Mouse (Mus musculus) olfactory bulb, adult 2 months (tissue): ENCODE data around the gene Mrpl52. TPM values are rescaled to one million over a fixed set of nuclear protein-coding genes. Genes with fewer than 3 reads are reported as not detected.

ENCODE experiments used
- H3K27ac ChIP-seq: fragments of 200-500 bp; 2 replicates; pipeline ENCODE4 v1.5.1; 2012; ENCODE audit warnings: low read depth, low read length; ENCODE audit not compliant: insufficient read depth
- H3K4me1 ChIP-seq: fragments of 200-500 bp; 2 replicates; pipeline ENCODE4 v1.6.1; 2012; ENCODE audit warnings: low read length; ENCODE audit not compliant: control insufficient read depth, insufficient read depth
- H3K4me3 ChIP-seq: fragments of 200-500 bp; 2 replicates; pipeline ENCODE4 v1.5.1; 2012; ENCODE audit warnings: mild to moderate bottlenecking, low read depth, low read length, moderate library complexity; ENCODE audit not compliant: insufficient read depth
- CTCF ChIP-seq: fragments of 200-500 bp; IDR thresholded peaks from 2 replicates; pipeline ENCODE4 v1.5.1; 2012; ENCODE audit warnings: low read depth, mild to moderate bottlenecking, low read length, moderate library complexity; ENCODE audit not compliant: insufficient read depth
- POLR2A ChIP-seq: fragments of 200-500 bp; IDR thresholded peaks from 2 replicates; pipeline ENCODE4 v1.6.1; 2012; ENCODE audit warnings: mild to moderate bottlenecking, low read depth, low read length, moderate library complexity; ENCODE audit not compliant: insufficient read depth
- WGBS: fragments of 180-500 bp; shearing (Covaris S2); methylation state at CpG from one replicate; pipeline ENCODE4 v1.1.7; 2018; 5-methylcytosine and 5-hydroxymethylcytosine counted together
- polyA plus RNA-seq: library from polyadenylated mRNA; stranded (reverse); fragments of >200 nt; gene quantifications from 2 replicates; pipeline ENCODE4 v1.2.4, GENCODE M21; 2012; ENCODE audit warnings: low replicate concordance; ENCODE audit not compliant: missing spikeins, insufficient read depth, insufficient read length

Gene Mrpl52
- polyA plus RNA-seq, 1 experiment: not detected

DNA sequence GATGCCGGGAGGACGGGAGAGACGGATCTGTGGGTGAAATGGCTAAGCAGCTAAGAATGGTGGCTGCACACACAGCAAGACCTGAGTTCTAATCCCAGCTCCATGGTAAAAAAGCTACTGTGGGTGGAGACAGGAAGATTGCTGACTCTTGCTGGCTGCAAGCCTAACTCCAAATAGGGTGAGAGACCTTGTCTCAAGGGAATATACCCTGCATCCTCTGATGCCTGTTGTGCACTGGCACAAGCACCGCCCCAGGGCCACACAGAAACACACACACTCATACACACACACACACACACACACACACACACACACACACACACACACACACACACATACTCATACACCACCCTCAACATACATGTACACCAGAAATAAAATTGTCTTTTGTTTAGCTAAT is 9.9 kb upstream of the Mrpl52 start:
- TF ChIP-seq POLR2A (no peak), CTCF (no peak)
- H3K27ac ChIP-seq: no peak overlapping the region
- peaks cover 8% of the 10 kb centered on the region; the same call in 1 of the 2 replicates for H3K4me1 ChIP-seq
- 84% methylated on average over 4 of the region's 4 CpGs for WGBS
- no peak overlapping the region for H3K4me3 ChIP-seq

DNA sequence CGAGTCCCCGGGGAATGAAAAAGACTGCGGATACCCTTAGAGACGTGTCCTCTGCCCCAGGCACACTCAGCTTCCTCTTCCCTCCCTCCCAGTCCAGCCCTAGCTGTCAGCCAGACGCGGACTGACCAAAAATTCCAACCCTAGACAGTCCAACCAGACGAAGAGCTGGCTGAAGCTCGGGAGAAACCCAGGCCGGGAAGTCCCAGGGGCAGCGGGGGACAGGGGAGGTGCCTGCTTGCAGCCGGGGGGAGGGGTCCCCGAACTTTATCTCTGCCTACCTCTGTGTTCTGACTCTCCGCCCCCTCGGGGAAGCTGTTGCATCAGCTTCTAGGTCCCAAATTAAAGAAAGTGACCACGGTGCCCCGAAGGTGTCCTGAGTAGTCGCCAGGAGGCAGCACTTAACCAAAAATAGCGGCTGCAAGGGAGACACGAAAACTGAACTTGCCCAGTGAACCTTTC is 9.1 kb upstream of the Mrpl52 start, which contains the start of gene Slc7a7:
Gene Slc7a7 (minus strand): TSS at position 158 of the 459 bp plus-strand sequence.
- no peak within 1 kb of the TSS for H3K4me3 ChIP-seq
- WGBS: 34% methylated on average over 19 of the region's 19 CpGs
- TF ChIP-seq CTCF (no peak), POLR2A (no peak)
- H3K4me1 ChIP-seq: peaks cover 8% of the 10 kb centered on the region; the same call in 1 of the 2 replicates
- H3K27ac ChIP-seq: no peak within 1 kb of the TSS

GRCm38 (mm10) chr14:54421014-54421413 is 5.7 kb upstream of the Mrpl52 start:
- Histone ChIP-seq H3K4me1 (0 out of 2 replicates have a peak, but pooled peaks cover 2% of the 10 kb centered on the region), H3K27ac (no peak overlapping the region), H3K4me3 (no peak overlapping the region)
- TF ChIP-seq CTCF: no peak
- no peak for TF ChIP-seq POLR2A
- 77% methylated on average over 2 of the region's 2 CpGs for WGBS

GRCm38 (mm10) chr14:54423406-54423805 is 3.3 kb upstream of the Mrpl52 start:
- WGBS: 60% methylated on average over 5 of the region's 5 CpGs

GRCm38 (mm10) chr14:54424634-54425033 is 2.1 kb upstream of the Mrpl52 start:
- no peak overlapping the region for H3K4me3 ChIP-seq
- H3K4me1 ChIP-seq: no peaks in the 10 kb centered on the region
- no peak for TF ChIP-seq POLR2A
- no peak for TF ChIP-seq CTCF
- WGBS: 93% methylated on average over 1 of the region's 1 CpGs
- H3K27ac ChIP-seq: no peak overlapping the region

More at GRCm38 (mm10) chr14:54423406-54423805, 3.3 kb upstream of the Mrpl52 start:
- Histone ChIP-seq H3K4me3 (no peak overlapping the region), H3K4me1 (no peaks in the 10 kb centered on the region), H3K27ac (no peak overlapping the region)
- TF ChIP-seq POLR2A (no peak), CTCF (no peak)

GRCm38 (mm10) chr14:54425540-54425939 is 1.2 kb upstream of the Mrpl52 start:
- TF ChIP-seq CTCF: no peak
- Histone ChIP-seq H3K27ac (no peak overlapping the region), H3K4me1 (peaks cover 2% of the 10 kb centered on the region), H3K4me3 (no peak overlapping the region)
- 33% methylated on average over 1 of the region's 1 CpGs for WGBS

DNA sequence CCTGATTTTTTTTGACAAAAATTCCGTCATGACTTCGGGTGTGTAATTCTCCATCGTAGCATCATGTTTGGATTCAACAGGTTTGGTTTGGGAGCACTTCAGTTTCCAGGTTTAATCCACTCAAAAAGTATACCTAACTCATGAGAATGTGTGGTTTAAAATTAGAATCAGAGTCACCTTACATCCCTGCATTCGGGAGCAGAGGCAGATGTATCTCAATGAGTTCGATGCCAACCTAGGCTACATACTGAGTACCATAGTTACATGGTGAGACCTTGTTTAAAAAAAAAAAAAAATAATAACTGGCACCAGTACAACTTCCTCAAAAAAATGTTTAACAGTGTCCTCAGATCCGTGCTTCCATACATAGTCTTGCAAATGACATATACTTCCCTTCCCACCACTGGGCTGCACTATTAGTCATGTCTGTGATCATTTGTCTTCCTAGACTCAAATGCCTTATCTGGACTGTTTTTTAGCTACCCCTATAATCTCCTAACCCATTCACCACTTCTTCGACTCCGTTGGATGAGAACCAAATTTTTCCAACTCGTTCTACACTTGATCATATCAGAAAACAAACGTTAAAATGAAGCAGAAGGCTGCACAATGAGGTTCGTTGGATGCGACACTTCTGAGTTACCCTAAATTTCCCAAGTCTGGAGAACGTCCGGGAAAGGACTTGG is 563 bp upstream of the Mrpl52 start:
- Histone ChIP-seq H3K4me1 (peaks cover 6% of the 10 kb centered on the region), H3K27ac (peak overlapping the region; percentile 72), H3K4me3 (peak overlapping the region; percentile 69)
- WGBS: 29% methylated on average over 14 of the region's 14 CpGs
- TF ChIP-seq POLR2A (no peak), CTCF (no peak)

- WGBS: 76% methylated on average over 7 of the region's 7 CpGs
- H3K4me3 ChIP-seq: no peak overlapping the region
Observed at GRCm38 (mm10) chr14:54427696-54428095, 987 bp downstream of the Mrpl52 start.

GRCm38 (mm10) chr14:54428421-54428820 is 1.7 kb downstream of the Mrpl52 start:
- Histone ChIP-seq H3K4me3 (no peak overlapping the region), H3K4me1 (peaks cover 18% of the 10 kb centered on the region), H3K27ac (no peak overlapping the region)
- no peak for TF ChIP-seq CTCF
- no peak for TF ChIP-seq POLR2A
- 80% methylated on average over 5 of the region's 5 CpGs for WGBS

More at GRCm38 (mm10) chr14:54427696-54428095, 987 bp downstream of the Mrpl52 start:
- TF ChIP-seq POLR2A: no peak
- TF ChIP-seq CTCF: no peak
- no peak overlapping the region for H3K27ac ChIP-seq
- peaks cover 18% of the 10 kb centered on the region for H3K4me1 ChIP-seq
